Mouse (Mus musculus): ENCODE measurements around the gene Stk24. TPM values are rescaled to one million over a fixed set of nuclear protein-coding genes. Genes with fewer than 3 reads are reported as not detected.

Gene Stk24
- polyA plus RNA-seq, 1 experiment from 2014 or later, result 32.8 TPM

DNA sequence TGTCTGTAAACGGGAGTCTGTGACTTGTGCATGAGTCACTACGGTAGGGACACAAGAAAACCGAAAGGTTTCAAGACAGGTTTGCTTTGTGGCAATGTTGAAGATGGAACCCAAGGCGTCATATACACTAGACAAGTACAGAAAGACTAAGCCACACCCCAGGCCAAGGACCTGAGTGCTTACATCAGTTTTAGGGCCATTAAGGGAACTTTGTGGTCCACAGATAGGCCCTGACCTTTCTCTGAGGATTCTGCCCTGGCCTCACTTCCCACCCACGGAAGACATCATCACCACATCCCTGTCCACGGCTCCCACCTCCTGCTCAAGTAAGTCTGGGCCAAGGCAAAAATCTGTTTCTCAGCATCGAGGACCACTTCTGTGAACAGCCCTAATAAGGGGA, 27.1 kb upstream of the Stk24 start:
- H3K36me3 ChIP-seq, result no peaks in the 10 kb centered on the region
- no peak overlapping the region for H3K4me3 ChIP-seq
- H3K4me1 ChIP-seq (replicated peaks), result no peaks in the 10 kb centered on the region; the same call in 1 of the 2 replicates
- H3K9me3 ChIP-seq, result no peaks in the 10 kb centered on the region
- no peaks in the 10 kb centered on the region for H3K27me3 ChIP-seq (ENCODE audit: insufficient read depth, poor library complexity, severe bottlenecking)
- 93% methylated on average over 7 of the region's 7 CpGs for WGBS
- no peak overlapping the region for H3K27ac ChIP-seq
- DNase-seq (ENCODE audit: low spot score), result no peak

DNA sequence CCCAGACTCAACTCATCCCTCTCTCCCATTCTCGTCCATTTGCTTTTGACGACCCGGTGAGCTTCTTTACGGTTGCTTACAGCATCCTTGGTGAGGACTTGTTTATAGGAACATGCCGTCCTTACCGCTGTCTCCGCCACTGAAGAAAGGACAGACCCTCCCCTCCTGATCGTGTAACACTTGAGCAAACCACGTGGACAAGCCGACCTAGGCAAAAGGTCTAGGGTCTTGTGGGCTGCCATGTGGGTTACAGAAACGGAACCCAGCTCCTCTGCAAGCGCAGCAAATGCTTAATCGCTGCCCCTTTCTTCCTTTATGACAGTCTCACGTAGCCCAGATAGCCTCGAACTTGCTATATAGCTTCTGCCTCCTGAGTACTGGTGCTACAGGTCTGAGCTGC, 25.7 kb upstream of the Stk24 start:
- DNase-seq (ENCODE audit: low spot score), result no peak
- Histone ChIP-seq H3K4me1 (replicated peaks) (no peaks in the 10 kb centered on the region; the same call in 1 of the 2 replicates), H3K27ac (no peak overlapping the region), H3K9me3 (no peaks in the 10 kb centered on the region), H3K4me3 (peak overlapping the region; percentile 39), H3K36me3 (no peaks in the 10 kb centered on the region), H3K27me3 (ENCODE audit: insufficient read depth, poor library complexity, severe bottlenecking) (no peaks in the 10 kb centered on the region)
- 55% methylated on average over 15 of the region's 15 CpGs for WGBS

DNA sequence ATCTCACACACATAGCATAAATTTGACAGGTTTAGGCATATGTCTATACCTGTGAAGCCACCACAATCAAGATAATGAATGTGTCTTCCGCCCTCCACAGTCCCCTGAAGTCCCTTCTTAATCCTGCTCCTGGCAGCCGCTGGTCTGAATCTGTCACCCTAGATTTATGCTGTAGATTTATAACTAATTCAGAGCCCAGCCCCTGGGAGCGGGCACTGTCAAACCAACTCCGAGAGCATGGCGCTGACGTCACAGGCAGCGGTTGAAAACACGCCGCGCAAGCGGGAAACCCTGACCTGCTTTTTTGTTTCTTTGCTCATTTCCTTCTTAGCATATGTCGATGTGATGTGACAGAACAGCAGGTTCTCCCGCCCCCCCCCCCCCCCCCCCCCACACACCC, 25.3 kb upstream of the Stk24 start:
- Histone ChIP-seq H3K27ac (no peak overlapping the region), H3K4me3 (peak overlapping the region; percentile 39), H3K27me3 (ENCODE audit: insufficient read depth, poor library complexity, severe bottlenecking) (no peaks in the 10 kb centered on the region), H3K36me3 (no peaks in the 10 kb centered on the region), H3K9me3 (no peaks in the 10 kb centered on the region), H3K4me1 (replicated peaks) (no peaks in the 10 kb centered on the region; the same call in 1 of the 2 replicates)
- 61% methylated on average over 13 of the region's 13 CpGs for WGBS
- DNase-seq (ENCODE audit: low spot score), result no peak

DNA sequence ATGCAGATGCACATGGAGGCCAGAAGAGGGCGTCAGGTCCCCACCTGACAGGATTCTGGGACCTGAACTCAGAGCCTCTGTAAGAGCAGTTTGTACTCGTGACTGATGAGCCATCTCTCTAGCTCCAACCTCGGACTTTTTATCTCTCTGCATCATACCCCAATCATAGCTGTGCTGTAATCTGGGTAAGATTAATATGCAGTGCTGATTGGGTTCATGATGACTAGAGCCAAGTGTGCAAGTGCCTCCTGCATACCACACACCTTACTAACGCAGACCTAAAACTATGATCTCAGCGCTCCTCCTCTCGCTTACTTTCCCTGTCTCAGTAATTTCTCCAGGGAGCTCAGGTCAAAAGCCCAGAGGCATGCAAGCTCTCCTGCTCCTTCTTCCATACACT, 19.9 kb upstream of the Stk24 start:
- Histone ChIP-seq H3K27me3 (ENCODE audit: insufficient read depth, poor library complexity, severe bottlenecking) (no peaks in the 10 kb centered on the region), H3K27ac (no peak overlapping the region), H3K36me3 (no peaks in the 10 kb centered on the region), H3K4me1 (replicated peaks) (no peaks in the 10 kb centered on the region), H3K9me3 (no peaks in the 10 kb centered on the region), H3K4me3 (no peak overlapping the region)
- WGBS, result 86% methylated on average over 6 of the region's 6 CpGs
- no peak for DNase-seq (ENCODE audit: low spot score)

DNA sequence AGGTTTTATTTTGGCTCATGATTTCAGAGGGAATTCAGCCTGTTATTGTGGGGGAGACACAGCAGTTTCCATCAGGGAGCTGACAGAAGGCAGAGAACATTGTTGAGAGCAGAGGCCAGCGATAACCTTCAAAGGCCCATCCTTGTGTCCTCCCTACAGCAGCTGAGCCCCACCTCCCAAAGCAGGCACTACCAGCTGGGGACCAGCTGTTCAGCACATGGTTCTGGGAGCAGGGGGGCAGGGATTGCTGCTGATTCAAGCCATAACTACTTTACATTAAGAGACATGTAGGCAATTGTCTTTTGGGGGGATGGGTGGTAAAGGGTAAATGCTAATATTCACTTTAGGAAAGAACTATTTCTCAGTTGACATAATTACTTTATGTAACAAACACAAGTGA, 17.7 kb upstream of the Stk24 start:
- Histone ChIP-seq H3K27me3 (ENCODE audit: insufficient read depth, poor library complexity, severe bottlenecking) (no peaks in the 10 kb centered on the region), H3K4me1 (replicated peaks) (no peaks in the 10 kb centered on the region), H3K27ac (no peak overlapping the region), H3K4me3 (no peak overlapping the region), H3K9me3 (no peaks in the 10 kb centered on the region), H3K36me3 (no peaks in the 10 kb centered on the region)
- WGBS, result 55% methylated on average over 1 of the region's 1 CpGs
- DNase-seq (ENCODE audit: low spot score), result peak; percentile 56

DNA sequence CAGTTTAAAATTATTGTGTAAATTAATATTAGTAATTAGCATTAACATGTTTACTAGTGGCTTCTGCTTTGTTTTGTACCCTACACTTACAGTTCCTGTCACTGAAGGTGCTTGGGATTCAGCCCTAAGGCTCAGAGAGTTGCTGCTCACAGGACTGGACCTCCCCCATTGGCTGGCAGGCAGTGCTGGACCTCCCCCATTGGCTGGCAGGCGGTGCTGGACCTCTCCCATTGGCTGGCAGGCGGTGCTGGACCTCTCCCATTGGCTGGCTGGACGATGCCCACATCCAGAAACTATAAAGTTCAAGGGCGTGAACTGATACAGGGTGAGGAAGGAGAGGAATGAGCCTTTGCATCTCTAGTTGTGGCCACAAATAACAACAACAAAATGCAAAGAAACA, 15.3 kb upstream of the Stk24 start:
- DNase-seq (ENCODE audit: low spot score), result no peak
- WGBS, result 88% methylated on average over 4 of the region's 4 CpGs
- H3K27ac ChIP-seq, result no peak overlapping the region
- no peak overlapping the region for H3K4me3 ChIP-seq
- H3K27me3 ChIP-seq (ENCODE audit: insufficient read depth, poor library complexity, severe bottlenecking), result no peaks in the 10 kb centered on the region
- no peaks in the 10 kb centered on the region for H3K36me3 ChIP-seq
- no peaks in the 10 kb centered on the region for H3K9me3 ChIP-seq
- H3K4me1 ChIP-seq (replicated peaks), result no peaks in the 10 kb centered on the region

DNA sequence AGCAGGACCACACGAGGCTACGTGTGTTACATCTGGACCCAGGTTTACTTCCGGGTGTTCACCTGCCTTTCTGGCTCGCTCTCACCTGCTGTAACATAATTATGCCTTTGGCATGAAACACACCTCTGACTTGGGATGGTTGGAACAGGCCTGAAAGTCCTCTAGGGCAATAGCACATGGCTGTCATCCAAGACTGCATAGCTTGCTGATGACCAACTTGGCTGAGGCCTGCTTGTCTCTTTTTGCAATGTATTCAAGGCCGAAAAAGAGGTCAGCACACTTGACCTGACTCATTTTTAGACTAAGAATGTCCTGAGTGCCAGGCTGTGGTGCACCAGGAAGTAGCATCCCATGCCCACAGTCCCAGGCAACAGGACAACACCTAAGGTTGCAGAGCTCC, 12.1 kb upstream of the Stk24 start:
- H3K4me3 ChIP-seq, result no peak overlapping the region
- H3K4me1 ChIP-seq (replicated peaks), result no peaks in the 10 kb centered on the region
- H3K36me3 ChIP-seq, result no peaks in the 10 kb centered on the region
- no peak overlapping the region for H3K27ac ChIP-seq
- no peaks in the 10 kb centered on the region for H3K9me3 ChIP-seq
- WGBS, result 91% methylated on average over 5 of the region's 5 CpGs
- H3K27me3 ChIP-seq (ENCODE audit: insufficient read depth, poor library complexity, severe bottlenecking), result no peaks in the 10 kb centered on the region
- DNase-seq (ENCODE audit: low spot score), result no peak

DNA sequence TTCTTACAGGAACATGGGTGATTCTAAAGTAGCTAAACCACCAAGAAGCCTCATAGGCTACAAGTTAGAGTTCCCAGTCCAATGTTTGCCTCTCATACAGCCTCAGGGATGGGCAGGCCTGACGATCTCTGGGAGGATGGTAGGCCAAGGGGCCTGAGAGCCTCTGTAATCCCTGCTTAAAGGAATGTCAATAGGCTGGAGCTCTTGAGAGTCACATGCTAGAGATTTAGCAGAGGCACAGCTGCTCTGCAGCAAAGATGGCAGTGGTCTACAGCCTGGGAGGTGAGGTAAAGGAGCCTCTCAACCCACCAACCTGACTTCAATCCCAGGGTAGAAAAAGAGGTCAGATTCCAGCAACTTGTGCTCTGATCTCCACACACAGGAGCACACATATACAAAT, 7.9 kb upstream of the Stk24 start:
- no peak overlapping the region for H3K4me3 ChIP-seq
- H3K4me1 ChIP-seq (replicated peaks), result peaks cover 14% of the 10 kb centered on the region
- no peak for DNase-seq (ENCODE audit: low spot score)
- H3K36me3 ChIP-seq, result no peaks in the 10 kb centered on the region
- H3K27ac ChIP-seq, result no peak overlapping the region
- 78% methylated on average over 1 of the region's 1 CpGs for WGBS
- H3K27me3 ChIP-seq (ENCODE audit: insufficient read depth, poor library complexity, severe bottlenecking), result no peaks in the 10 kb centered on the region; the same call in 1 of the 2 replicates
- H3K9me3 ChIP-seq, result no peaks in the 10 kb centered on the region

DNA sequence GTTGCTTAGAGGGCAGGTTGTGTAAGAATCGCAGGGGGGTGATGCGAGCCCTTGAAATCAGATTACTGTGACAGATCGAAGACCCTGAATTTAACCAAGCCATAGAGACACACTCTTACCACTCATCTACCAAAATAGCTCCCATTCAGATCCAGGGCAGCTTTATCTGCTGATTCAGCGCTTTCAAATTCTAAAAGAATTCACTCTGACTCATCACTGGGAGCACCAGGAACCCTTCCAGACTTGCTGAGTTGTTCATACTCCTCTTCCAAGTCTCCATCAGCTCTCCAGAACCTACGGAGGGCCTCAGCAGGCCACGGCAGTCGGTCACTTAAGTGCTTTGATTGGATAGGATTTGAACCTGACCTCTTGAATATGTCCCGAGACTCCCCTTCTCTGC, 5.6 kb upstream of the Stk24 start:
- Histone ChIP-seq H3K27ac (no peak overlapping the region), H3K4me3 (no peak overlapping the region), H3K4me1 (replicated peaks) (peaks cover 14% of the 10 kb centered on the region), H3K9me3 (no peaks in the 10 kb centered on the region), H3K36me3 (no peaks in the 10 kb centered on the region), H3K27me3 (ENCODE audit: insufficient read depth, poor library complexity, severe bottlenecking) (peaks cover 12% of the 10 kb centered on the region; the same call in 1 of the 2 replicates)
- DNase-seq (ENCODE audit: low spot score), result no peak
- WGBS, result 94% methylated on average over 8 of the region's 8 CpGs

DNA sequence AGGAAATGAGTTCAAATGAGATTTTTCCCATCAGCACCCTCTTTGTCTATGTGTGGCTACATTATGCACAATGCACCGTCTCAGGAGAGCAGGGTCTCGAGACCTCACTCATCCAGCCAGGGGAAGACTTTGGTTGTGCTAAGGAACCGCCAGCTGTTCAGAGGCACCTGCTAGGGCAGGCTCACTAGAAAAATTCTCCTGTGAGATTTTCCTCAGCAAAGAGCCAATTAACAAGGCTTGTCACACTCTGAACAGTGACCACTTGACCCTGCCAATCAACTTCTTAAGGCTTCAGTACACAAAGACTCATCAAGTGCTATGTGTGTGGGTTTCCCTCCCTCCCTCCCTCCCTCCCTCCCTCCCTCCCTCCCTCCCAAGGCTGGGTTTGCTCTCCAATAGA, 4.0 kb upstream of the Stk24 start:
- H3K36me3 ChIP-seq, result no peaks in the 10 kb centered on the region
- H3K27me3 ChIP-seq (ENCODE audit: insufficient read depth, poor library complexity, severe bottlenecking), result peaks cover 12% of the 10 kb centered on the region; the same call in 1 of the 2 replicates
- peaks cover 23% of the 10 kb centered on the region for H3K4me1 ChIP-seq (replicated peaks)
- H3K27ac ChIP-seq, result peak overlapping the region; percentile 20; the same call in 1 of the 2 replicates
- no peak overlapping the region for H3K4me3 ChIP-seq
- peak; percentile 30 for DNase-seq (ENCODE audit: low spot score)
- WGBS, result 30% methylated on average over 3 of the region's 3 CpGs
- H3K9me3 ChIP-seq, result no peaks in the 10 kb centered on the region

DNA sequence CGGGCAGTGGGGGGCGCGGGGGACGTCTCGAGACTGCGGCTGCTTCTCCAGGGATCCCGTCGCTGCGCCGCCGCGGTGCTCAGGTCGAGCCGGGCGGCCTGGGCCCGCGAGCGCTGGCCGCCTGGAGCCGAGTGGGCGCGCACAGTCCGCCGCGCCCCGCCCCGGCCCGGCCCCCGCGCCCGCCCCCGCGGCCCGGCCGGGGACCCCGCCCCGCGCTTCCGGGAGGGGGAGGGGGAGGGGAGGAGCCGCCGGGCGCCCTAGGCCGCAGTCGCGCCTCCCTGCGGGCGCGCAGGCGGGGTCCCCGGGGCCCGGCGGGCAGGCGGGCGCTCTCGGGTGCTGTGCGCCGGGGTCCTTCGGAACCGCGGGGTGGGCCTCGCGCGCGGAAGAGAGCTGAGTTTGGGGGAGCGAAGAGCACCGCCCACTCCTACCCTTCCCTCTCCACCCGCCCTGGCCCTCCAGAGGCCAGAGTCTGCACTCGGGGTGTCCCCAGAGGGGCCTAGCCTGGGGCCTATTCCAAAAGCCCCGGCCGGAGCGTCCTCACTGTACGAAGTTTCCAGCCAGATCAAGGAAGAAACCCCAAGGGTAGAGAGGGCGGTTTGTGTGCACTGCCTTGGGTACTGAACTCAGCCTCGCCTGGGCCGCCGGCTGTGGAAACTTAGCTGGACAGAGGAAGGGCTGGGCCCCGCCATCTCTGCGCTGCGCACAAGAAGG, 540 bp downstream of the Stk24 start:
- H3K36me3 ChIP-seq, result peaks cover 10% of the 10 kb centered on the region; the same call in 1 of the 2 replicates
- H3K4me3 ChIP-seq, result peak overlapping the region; percentile 98
- H3K27ac ChIP-seq, result peak overlapping the region; percentile 98
- WGBS, result under 1% methylated on average over 66 of the region's 79 CpGs
- peaks cover 45% of the 10 kb centered on the region for H3K4me1 ChIP-seq (replicated peaks)
- H3K9me3 ChIP-seq, result no peaks in the 10 kb centered on the region
- peaks cover 12% of the 10 kb centered on the region; the same call in 1 of the 2 replicates for H3K27me3 ChIP-seq (ENCODE audit: insufficient read depth, poor library complexity, severe bottlenecking)
- DNase-seq (ENCODE audit: low spot score), result peak; percentile 78

DNA sequence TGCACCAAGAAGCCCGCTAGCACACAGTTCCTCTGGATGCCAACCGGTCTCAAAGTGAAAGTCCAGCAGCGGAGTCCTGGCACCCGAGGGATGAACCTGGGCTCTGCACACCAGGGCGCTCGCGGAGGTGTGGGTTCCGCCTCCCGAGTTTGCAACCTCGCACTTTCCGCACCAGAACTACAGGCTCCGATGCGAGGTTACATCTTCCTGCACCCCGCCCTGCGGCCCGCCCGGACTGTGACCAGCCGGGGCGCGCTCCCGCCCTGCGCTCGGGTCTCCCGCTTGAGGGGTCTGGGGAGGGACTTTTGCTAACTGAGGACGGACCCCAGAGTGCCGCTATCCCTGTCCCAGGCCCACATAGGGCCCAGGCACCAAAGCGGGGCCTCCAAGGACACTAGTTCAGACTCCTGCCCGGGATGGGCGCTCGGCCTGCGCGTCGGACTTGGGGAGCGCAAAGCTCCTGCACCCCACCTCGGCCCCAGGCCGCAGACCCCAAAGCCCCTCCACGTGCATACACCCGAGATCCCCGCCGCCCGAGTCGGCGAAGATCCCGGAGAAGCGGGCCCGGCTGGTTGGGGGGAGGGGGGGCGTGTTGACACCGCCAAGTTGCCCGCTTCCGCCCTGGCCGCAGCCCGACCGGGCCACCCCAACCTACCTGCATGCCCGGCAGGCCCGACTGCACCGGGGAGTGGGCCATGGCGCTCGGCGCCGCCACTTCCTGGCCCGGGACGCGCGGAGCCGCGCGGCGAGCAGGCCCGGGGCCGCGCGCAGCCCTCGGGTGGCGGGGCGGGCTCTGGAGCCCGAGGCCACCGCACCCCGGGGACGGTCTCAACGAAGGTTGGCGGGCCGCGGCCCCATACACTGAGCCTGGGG, 1.3 kb downstream of the Stk24 start:
- peak; percentile 75 for DNase-seq (ENCODE audit: low spot score)
- peak overlapping the region; percentile 98 for H3K4me3 ChIP-seq
- peak overlapping the region; percentile 98 for H3K27ac ChIP-seq
- H3K4me1 ChIP-seq (replicated peaks), result peaks cover 37% of the 10 kb centered on the region
- under 1% methylated on average over 83 of the region's 83 CpGs for WGBS
- no peaks in the 10 kb centered on the region for H3K9me3 ChIP-seq
- peaks cover 10% of the 10 kb centered on the region; the same call in 1 of the 2 replicates for H3K36me3 ChIP-seq
- H3K27me3 ChIP-seq (ENCODE audit: insufficient read depth, poor library complexity, severe bottlenecking), result peaks cover 12% of the 10 kb centered on the region; the same call in 1 of the 2 replicates

DNA sequence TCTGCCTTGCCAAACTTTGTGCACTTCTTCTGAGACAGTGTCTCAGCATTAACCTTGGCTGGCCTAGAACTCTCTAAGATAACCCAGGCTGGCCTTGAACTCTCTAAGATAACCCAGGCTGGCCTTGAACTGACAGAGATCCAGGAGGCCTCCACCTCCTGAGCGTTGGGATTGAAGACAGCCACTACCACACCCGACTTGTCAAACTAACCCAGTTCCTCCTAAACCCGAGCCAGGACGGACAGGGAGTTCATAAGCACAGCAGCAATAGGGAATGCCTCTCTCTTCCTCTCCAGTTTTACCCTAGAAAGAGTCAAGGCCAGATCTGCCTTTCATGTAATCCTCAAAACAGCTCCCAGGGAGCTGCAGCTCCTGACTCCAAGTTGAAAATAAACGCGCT, 3.2 kb downstream of the Stk24 start:
- WGBS, result 76% methylated on average over 6 of the region's 6 CpGs
- Histone ChIP-seq H3K4me1 (replicated peaks) (peaks cover 37% of the 10 kb centered on the region), H3K9me3 (no peaks in the 10 kb centered on the region), H3K4me3 (no peak overlapping the region), H3K36me3 (peaks cover 22% of the 10 kb centered on the region), H3K27ac (no peak overlapping the region), H3K27me3 (ENCODE audit: insufficient read depth, poor library complexity, severe bottlenecking) (0 out of 2 replicates have a peak, but pooled peaks cover 1% of the 10 kb centered on the region)
- DNase-seq (ENCODE audit: low spot score), result no peak

Measured in hindbrain, embryonic 10.5 days (tissue).